Mouse (Mus musculus) intestine, embryonic 16.5 days (tissue): ENCODE results near the gene Rfc4. TPM values are rescaled to one million over a fixed set of nuclear protein-coding genes. Genes with fewer than 3 reads are reported as not detected.
"Not testable (repeated sequence)": the region's sequence is repeated elsewhere in the genome, so short reads cannot be mapped to it uniquely, and the experiment has no call there.

Experiments used
- ATAC-seq: fragments of 200-750 bp; cut with Nextera tagmentation; 2 replicates; pipeline ENCODE4 v1.8.0; 2017; ENCODE audit warnings: moderate TSS enrichment, moderate library complexity
- H3K27ac ChIP-seq: fragments of 300-500 bp; sonication (generic); 2 replicates; pipeline ENCODE4 v1.5.1; 2014; ENCODE audit warnings: mild to moderate bottlenecking, low read length
- H3K27me3 ChIP-seq: fragments of 300-500 bp; sonication (generic); replicated peaks from 2 replicates; pipeline ENCODE4 v1.6.1; 2014; ENCODE audit warnings: low read length, control low read depth, mixed read lengths; ENCODE audit not compliant: control insufficient read depth, insufficient read depth
- H3K36me3 ChIP-seq: fragments of 300-500 bp; sonication (generic); 2 replicates; pipeline ENCODE4 v1.6.1; 2014; ENCODE audit warnings: low read length, control low read depth; ENCODE audit not compliant: control insufficient read depth, insufficient read depth
- H3K4me1 ChIP-seq: fragments of 300-500 bp; sonication (generic); 2 replicates; pipeline ENCODE4 v1.6.1; 2014; ENCODE audit warnings: low read length, control low read depth, mixed read lengths; ENCODE audit not compliant: control insufficient read depth, insufficient read depth
- H3K4me2 ChIP-seq: fragments of 300-500 bp; sonication (generic); 2 replicates; pipeline ENCODE4 v1.6.1; 2014; ENCODE audit warnings: low read depth, low read length, control low read depth
- H3K4me3 ChIP-seq: fragments of 300-500 bp; sonication (generic); 2 replicates; pipeline ENCODE4 v1.5.1; 2014; ENCODE audit warnings: mild to moderate bottlenecking, low read length
- H3K9ac ChIP-seq: fragments of 300-500 bp; sonication (generic); 2 replicates; pipeline ENCODE4 v1.6.1; 2014; ENCODE audit warnings: low read depth, low read length
- H3K9me3 ChIP-seq: fragments of 300-500 bp; sonication (generic); 2 replicates; pipeline ENCODE4 v1.6.1; 2016; ENCODE audit warnings: low read length, control low read depth; ENCODE audit not compliant: control insufficient read depth
- WGBS: fragments of 180-500 bp; shearing (Covaris S2); extraction: QIAGEN DNeasy Blood & Tissue Kit; methylation state at CpG from one replicate; pipeline ENCODE4 v1.1.7; 2014; 5-methylcytosine and 5-hydroxymethylcytosine counted together
- polyA plus RNA-seq: library from polyadenylated mRNA; unstranded; fragments of >200 nt; fragmentation: Nextera tagmentation; extraction: Ambion mirVana; gene quantifications from 2 replicates; pipeline ENCODE4 v1.2.1, GENCODE M21; 2015

Gene Rfc4
- polyA plus RNA-seq, 1 experiment from 2014 or later: 107 TPM

DNA sequence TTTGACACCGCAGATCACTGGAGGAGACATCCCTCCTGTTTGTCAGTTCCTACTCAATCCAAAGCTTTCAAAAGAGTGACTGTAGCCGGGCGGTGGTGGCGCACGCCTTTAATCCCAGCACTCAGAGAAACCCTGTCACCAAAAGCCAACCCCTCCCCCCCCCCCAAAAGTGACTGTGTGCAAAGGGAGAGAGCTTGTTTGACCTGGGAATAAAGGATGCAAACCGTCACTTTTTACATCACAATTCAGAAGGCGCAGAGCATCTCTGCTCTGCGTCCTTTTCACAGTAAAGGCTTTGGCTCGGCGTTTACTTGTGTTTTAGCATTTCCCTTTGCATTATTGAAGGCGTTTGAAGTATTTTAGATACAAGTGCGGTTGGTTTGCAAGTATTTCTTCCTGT is 27.9 kb downstream of the Rfc4 start:
- no peaks in the 10 kb centered on the region for H3K27me3 ChIP-seq
- H3K4me2 ChIP-seq: peak overlapping the region; percentile 66
- H3K4me3 ChIP-seq: peak overlapping the region; percentile 44
- H3K4me1 ChIP-seq: peaks cover 18% of the 10 kb centered on the region; the same call in 1 of the 2 replicates
- no peaks in the 10 kb centered on the region for H3K36me3 ChIP-seq
- no peaks in the 10 kb centered on the region for H3K9me3 ChIP-seq
- peak overlapping the region; percentile 69 for H3K9ac ChIP-seq
- no peak for ATAC-seq
- WGBS: 21% methylated on average over 12 of the region's 12 CpGs
- peak overlapping the region; percentile 48; the same call in 1 of the 2 replicates for H3K27ac ChIP-seq

- H3K4me3 ChIP-seq, H3K9me3 ChIP-seq, ATAC-seq, H3K4me2 ChIP-seq, H3K36me3 ChIP-seq, H3K9ac ChIP-seq, H3K27ac ChIP-seq, H3K27me3 ChIP-seq: not testable (repeated sequence)
- WGBS: 95% methylated on average over 1 of the region's 1 CpGs
- H3K4me1 ChIP-seq: peaks cover 18% of the 10 kb centered on the region; the same call in 1 of the 2 replicates
Observed at GRCm38 (mm10) chr16:23098105-23098452, 29.5 kb downstream of the Rfc4 start.

GRCm38 (mm10) chr16:23097290-23098104 is 30.0 kb downstream of the Rfc4 start:
- H3K4me3 ChIP-seq, H3K27me3 ChIP-seq, H3K9me3 ChIP-seq, H3K9ac ChIP-seq, H3K27ac ChIP-seq, ATAC-seq, H3K36me3 ChIP-seq, H3K4me2 ChIP-seq: not testable (repeated sequence)
- WGBS: 86% methylated on average over 8 of the region's 8 CpGs
- peaks cover 13% of the 10 kb centered on the region; the same call in 1 of the 2 replicates for H3K4me1 ChIP-seq

GRCm38 (mm10) chr16:23096886-23097285 is 30.7 kb downstream of the Rfc4 start:
- H3K9me3 ChIP-seq, H3K9ac ChIP-seq, H3K27ac ChIP-seq, ATAC-seq, H3K4me2 ChIP-seq, H3K27me3 ChIP-seq, H3K36me3 ChIP-seq, H3K4me3 ChIP-seq: not testable (repeated sequence)
- WGBS: 96% methylated on average over 1 of the region's 1 CpGs
- H3K4me1 ChIP-seq: peaks cover 11% of the 10 kb centered on the region; the same call in 1 of the 2 replicates

- not testable (repeated sequence) for H3K4me1 ChIP-seq, H3K36me3 ChIP-seq, H3K27me3 ChIP-seq, H3K4me3 ChIP-seq, ATAC-seq, H3K27ac ChIP-seq, H3K9ac ChIP-seq, H3K4me2 ChIP-seq, H3K9me3 ChIP-seq
- 87% methylated on average over 5 of the region's 5 CpGs for WGBS
Observed at GRCm38 (mm10) chr16:23095581-23095980, 32.0 kb downstream of the Rfc4 start.

DNA sequence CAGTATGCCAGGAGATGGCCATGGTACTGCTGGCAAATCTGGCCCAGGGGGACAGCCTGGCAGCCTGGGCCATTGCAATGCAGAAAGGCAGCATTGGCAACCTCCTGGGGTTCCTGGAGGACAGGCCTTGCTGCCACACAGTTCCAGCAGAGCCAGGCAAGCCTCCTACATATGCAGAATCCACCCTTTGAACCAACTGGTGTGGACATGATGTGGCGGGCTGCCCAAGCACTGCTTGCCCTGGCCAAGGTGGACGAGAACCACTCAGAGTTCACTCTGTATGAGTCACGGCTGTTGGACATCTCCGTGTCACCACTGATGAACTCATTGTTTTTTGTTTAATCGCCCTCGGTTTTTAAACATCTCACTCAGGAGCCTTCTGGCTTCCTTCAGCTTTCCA is 33.4 kb downstream of the Rfc4 start:
- Histone ChIP-seq H3K4me2 (no peak overlapping the region), H3K27me3 (no peaks in the 10 kb centered on the region), H3K4me1 (no peaks in the 10 kb centered on the region), H3K9ac (no peak overlapping the region), H3K9me3 (no peaks in the 10 kb centered on the region), H3K27ac (no peak overlapping the region), H3K36me3 (no peaks in the 10 kb centered on the region), H3K4me3 (no peak overlapping the region)
- ATAC-seq: no peak
- 82% methylated on average over 6 of the region's 6 CpGs for WGBS

DNA sequence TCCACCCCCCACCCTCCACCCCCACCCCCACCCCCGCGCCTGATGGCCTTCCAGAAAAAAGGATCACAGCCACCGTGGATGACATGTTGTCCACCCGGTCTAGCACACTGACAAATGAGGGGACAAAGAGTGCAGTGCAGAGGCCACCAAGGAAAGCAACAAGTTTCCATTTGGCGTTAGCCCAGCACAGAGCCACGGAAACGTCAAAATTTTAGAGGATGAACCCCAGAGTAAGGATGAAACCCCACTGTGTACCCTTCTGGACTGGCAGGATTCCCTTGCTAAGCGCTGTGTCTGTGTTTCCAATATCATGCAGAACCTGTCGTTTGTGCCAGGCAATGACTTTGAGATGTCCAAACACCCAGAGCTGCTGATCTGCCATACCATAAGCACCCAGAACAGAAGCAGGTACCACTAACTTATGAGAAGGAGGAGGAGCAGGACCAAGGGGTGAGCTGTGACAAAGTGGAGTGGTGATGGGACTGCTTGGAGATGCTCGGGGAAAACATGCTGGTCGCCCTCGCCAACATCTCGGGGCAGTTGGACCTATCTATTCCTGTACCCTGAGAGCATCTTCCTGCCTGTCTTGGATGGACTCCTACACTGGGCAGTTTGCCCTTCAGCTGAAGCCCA is 34.1 kb downstream of the Rfc4 start:
- H3K4me3 ChIP-seq: no peak overlapping the region
- no peak overlapping the region for H3K4me2 ChIP-seq
- H3K27ac ChIP-seq: no peak overlapping the region
- H3K27me3 ChIP-seq: no peaks in the 10 kb centered on the region
- no peaks in the 10 kb centered on the region for H3K4me1 ChIP-seq
- no peaks in the 10 kb centered on the region for H3K9me3 ChIP-seq
- no peak for ATAC-seq
- 78% methylated on average over 13 of the region's 13 CpGs for WGBS
- H3K9ac ChIP-seq: no peak overlapping the region
- H3K36me3 ChIP-seq: no peaks in the 10 kb centered on the region

GRCm38 (mm10) chr16:23091345-23091744 is 36.2 kb downstream of the Rfc4 start:
- not testable (repeated sequence) for H3K9me3 ChIP-seq, H3K27ac ChIP-seq, H3K27me3 ChIP-seq, H3K9ac ChIP-seq, H3K4me3 ChIP-seq, H3K4me1 ChIP-seq, ATAC-seq, H3K36me3 ChIP-seq, H3K4me2 ChIP-seq

GRCm38 (mm10) chr16:23088491-23088890 is 39.0 kb downstream of the Rfc4 start:
- not testable (repeated sequence) for H3K9ac ChIP-seq, H3K36me3 ChIP-seq, H3K4me3 ChIP-seq, H3K4me2 ChIP-seq, H3K9me3 ChIP-seq, H3K27me3 ChIP-seq, H3K4me1 ChIP-seq, H3K27ac ChIP-seq, ATAC-seq
- 82% methylated on average over 1 of the region's 1 CpGs for WGBS
